Mouse (Mus musculus) liver, postnatal 0 days (tissue): ENCODE data around the gene Chtf18.

Source experiments
- CTCF ChIP-seq: sonication (generic); IDR thresholded peaks from 2 replicates; pipeline ENCODE4 v1.5.1; 2016; ENCODE audit warnings: antibody characterized with exemption, low read depth
- EP300 ChIP-seq: IDR thresholded peaks from 2 replicates; pipeline ENCODE4 v1.6.1; 2016; ENCODE audit warnings: antibody characterized with exemption, low read depth, mild to moderate bottlenecking

DNA sequence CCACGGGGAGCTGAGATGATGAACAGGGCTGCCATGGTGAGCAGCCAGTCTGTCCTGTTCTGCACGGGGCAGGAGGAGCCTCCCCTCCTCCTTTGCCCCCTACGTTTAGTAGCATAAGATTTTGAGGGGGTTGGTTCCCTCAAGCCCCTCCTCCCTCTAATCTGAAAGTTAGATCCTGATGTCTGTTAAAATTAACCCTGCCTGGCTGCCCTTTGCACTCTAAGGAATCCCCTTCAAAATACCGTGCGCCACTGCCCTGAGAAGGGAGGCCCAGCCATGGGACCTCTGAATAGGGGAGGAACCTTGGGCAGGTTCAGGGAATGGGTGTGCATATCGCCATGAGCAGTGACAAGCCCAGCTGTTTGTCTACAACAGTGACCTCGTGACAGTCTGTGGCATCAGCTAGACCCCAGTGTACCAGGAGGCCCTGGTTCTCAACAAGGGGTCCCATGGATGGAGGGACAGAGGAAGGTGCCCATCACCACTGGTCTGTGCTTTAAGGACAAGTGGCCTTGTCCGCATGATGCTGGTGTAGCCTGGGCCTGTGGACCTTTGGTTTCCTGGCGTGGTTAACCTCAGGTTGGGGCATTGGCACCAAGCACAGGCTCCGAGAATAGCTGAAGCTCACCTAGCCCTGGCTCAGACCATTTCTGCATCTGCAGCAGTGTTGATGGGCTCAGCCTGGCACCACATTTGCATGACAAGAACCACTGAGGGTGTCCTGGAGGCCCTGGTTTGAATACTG is 48.3 kb upstream of the Chtf18 start:
- TF ChIP-seq CTCF, result no peak
- no peak for TF ChIP-seq EP300
